ENCODE assay signal across 10 mouse cellular contexts in the genomic region with DNA sequence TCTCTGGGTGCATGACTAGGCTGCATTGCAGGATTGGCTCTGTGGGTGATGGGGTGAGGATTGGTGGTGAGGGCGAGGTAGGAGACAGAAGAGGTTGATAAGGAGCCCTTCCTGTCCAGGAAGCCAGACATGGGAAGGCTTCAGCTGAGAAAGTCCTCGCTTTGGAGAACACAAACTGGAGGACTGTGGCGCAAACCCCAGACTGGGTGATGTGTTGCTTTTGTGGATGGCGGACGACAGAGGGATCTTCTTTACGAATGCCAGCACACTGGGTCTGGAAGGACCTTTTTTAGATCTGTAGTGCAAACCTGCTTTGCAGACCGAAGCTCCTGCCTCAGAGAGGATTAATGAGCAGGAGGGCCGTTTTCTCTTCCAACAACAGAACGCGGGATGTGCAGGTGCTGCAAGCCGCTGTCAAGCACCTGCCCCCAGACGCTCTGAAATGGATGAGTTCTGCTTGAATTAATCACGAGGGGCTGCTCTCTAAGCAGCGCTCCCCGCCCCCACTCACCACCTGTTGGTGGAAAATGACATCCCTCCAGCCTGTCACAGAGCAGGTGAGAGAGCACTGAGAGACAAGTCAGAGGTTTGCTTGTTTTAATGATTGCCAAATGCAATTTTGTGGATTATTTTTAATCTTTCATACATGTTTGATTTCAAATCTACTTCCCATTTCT.
DNase-seq lines count a peak whose midpoint lies in the region; ATAC-seq and TF ChIP-seq lines count a peak whose summit lies in the region.
"Had no signal": no experiment of that assay in that cellular context is flagged by ENCODE, and none has a peak within 500 bp of the region (broad histone marks: within the 10 kb centered on the region; RNA-seq: fewer than 3 reads in every experiment).

No protein-coding gene starts in this region.

- no peak overlapping the region for H3K4me3 ChIP-seq in forebrain, postnatal 0 days (ENCODE audit: low read depth, low read length)
- no peak overlapping the region for H3K4me3 ChIP-seq in kidney, embryonic 14.5 days (ENCODE audit: low read length)
- H3K4me3 ChIP-seq: embryonic facial prominence, embryonic 15.5 days had no signal

- 0 out of 2 replicates have a peak overlapping the region, but pooled peaks have one; percentile 45 for H3K27ac ChIP-seq in forebrain, postnatal 0 days (ENCODE audit: low read depth, low read length)
- no peak overlapping the region for H3K27ac ChIP-seq in kidney, embryonic 14.5 days (ENCODE audit: low read depth, low read length)
- H3K27ac ChIP-seq: embryonic facial prominence, embryonic 15.5 days had no signal

- H3K4me1 ChIP-seq in forebrain, postnatal 0 days (ENCODE audit: insufficient read depth): no peaks in the 10 kb centered on the region
- no peaks in the 10 kb centered on the region for H3K4me1 ChIP-seq in kidney, embryonic 14.5 days (ENCODE audit: control insufficient read depth, insufficient read depth, low read length)

- no peak overlapping the region for H3K9ac ChIP-seq in forebrain, postnatal 0 days
- H3K9ac ChIP-seq in kidney, embryonic 14.5 days (ENCODE audit: low read depth, low read length): no peak overlapping the region
- H3K9ac ChIP-seq: embryonic facial prominence, embryonic 15.5 days; lung, embryonic 14.5 days had no signal

- intact Hi-C loops in left cerebral cortex, postnatal 14 days (cut with DNase I): no loop called here

- H3K4me2 ChIP-seq in forebrain, postnatal 0 days (ENCODE audit: low read depth): peak overlapping the region; percentile 14; the same call in 1 of the 2 replicates
- H3K4me2 ChIP-seq in kidney, embryonic 14.5 days (replicated peaks; ENCODE audit: low read depth, low read length): no peak overlapping the region
- H3K4me2 ChIP-seq: embryonic facial prominence, embryonic 15.5 days; lung, embryonic 14.5 days had no signal

- peak; percentile 77 for ATAC-seq in forebrain, postnatal 0 days
- no peak for ATAC-seq in monocyte, adult 5-6 weeks (replicated peaks; ENCODE audit: insufficient number of reproducible peaks, low FRiP score, low TSS enrichment, poor library complexity, severe bottlenecking)
- ATAC-seq in kidney, embryonic 14.5 days (ENCODE audit: low FRiP score, low TSS enrichment): no peak

- DNase-seq in left cerebral cortex, postnatal 14 days (ENCODE audit: low spot score in 2 of 2): peak; percentile 45 to 53
- DNase-seq in left cerebral cortex, adult 18-20 months (ENCODE audit: low spot score in 2 of 2): no peak
- peak; percentile 72 to 80 for DNase-seq in cerebellum, postnatal 10 days
- DNase-seq in forebrain, postnatal 0 days: peak; percentile 55
- DNase-seq in retina, postnatal 1 day: peak; percentile 22
- no peak for DNase-seq in spleen, postnatal 14 days (ENCODE audit: low spot score in 2 of 2)
- DNase-seq: lung, embryonic 14.5 days had no signal

- H3K9me3 ChIP-seq in forebrain, postnatal 0 days (ENCODE audit: low read length): no peaks in the 10 kb centered on the region
- no peaks in the 10 kb centered on the region for H3K9me3 ChIP-seq in kidney, embryonic 14.5 days (ENCODE audit: control insufficient read depth, low read length)
- H3K9me3 ChIP-seq: embryonic facial prominence, embryonic 15.5 days had no signal

- H3K36me3 ChIP-seq in forebrain, postnatal 0 days (ENCODE audit: insufficient read depth): no peaks in the 10 kb centered on the region
- H3K36me3 ChIP-seq in kidney, embryonic 14.5 days (ENCODE audit: control insufficient read depth, insufficient read depth, low read length): no peaks in the 10 kb centered on the region
- H3K36me3 ChIP-seq: embryonic facial prominence, embryonic 15.5 days had no signal

- TF ChIP-seq CTCF in forebrain, postnatal 0 days (IDR thresholded peaks at IDR 0.05; ENCODE audit: low read depth): no peak

- WGBS in forebrain, postnatal 0 days: 32% methylated on average over 15 of the region's 15 CpGs
- 36% methylated on average over 15 of the region's 15 CpGs for WGBS in kidney, embryonic 14.5 days

- no peaks in the 10 kb centered on the region for H3K27me3 ChIP-seq in forebrain, postnatal 0 days (ENCODE audit: insufficient read depth, low read length)
- H3K27me3 ChIP-seq in kidney, embryonic 14.5 days (ENCODE audit: control insufficient read depth, insufficient read depth, low read length): no peaks in the 10 kb centered on the region
- H3K27me3 ChIP-seq: embryonic facial prominence, embryonic 15.5 days had no signal

Comparison
In these comparisons a context has a peak if more than half of its experiments do, and no peak if none do; other contexts are left out.
1. DNase-seq: peak in left cerebral cortex, postnatal 14 days (2 of 2), cerebellum, postnatal 10 days (2 of 2), forebrain, postnatal 0 days (single experiment) and retina, postnatal 1 day (single experiment); none in left cerebral cortex, adult 18-20 months (0 of 2) and spleen, postnatal 14 days (0 of 2).